Mouse (Mus musculus) thymus, postnatal 4 days (tissue): ENCODE data around the gene Apol6.

Experiments used
- DNase-seq: peaks from one replicate; pipeline ENCODE4 v3.0.0; 2021

Gene Apol6

DNA sequence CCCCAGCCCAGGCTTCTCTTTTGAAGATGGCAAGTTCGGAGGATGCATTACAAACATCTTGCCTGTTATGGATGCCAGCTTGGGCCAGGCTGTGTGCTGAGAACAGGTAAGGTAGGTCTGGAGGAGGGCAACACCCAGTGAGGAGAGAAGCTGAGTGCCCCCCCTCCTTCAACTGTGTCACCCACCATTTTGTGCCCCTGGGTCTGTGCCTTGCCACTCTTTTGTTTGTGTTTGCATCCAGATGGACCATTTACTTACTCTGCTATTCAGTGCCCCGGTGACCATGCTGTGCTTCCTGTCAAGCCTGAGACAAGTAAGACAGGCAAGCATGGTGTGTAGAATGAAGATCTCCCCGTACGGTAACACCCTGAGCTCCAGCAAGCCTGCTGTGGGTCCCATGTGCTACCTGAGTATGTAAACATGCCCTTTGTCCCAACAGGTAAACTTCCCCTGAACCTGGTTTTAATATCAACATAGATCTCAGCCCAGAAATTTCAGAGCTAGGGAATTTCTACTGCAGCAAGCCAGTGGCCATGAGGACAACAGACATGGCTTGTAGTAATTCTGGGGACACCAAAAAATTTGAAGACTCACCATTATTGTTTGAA lies 28.1 kb downstream of the Apol6 start:
- no peak for DNase-seq

DNA sequence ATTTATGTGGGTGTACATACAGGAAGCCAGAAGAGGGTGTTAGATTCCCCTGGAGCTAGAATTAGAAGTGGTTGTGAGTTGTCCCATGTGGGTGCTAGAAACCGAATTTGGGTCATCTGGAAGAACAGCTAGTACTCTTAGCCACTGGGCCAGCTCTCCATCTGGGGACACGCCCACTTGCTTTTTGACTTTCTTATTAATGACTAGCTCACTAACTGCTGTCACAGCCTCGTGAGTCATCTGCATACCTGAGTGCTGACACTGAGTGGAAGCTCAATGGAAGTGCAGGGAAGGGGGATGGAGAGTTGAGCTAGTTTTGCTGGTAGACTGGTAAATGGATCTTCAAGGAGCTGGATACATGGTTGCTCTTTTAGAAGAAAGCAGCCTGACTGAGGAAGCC lies 32.0 kb downstream of the Apol6 start:
- no peak for DNase-seq

DNA sequence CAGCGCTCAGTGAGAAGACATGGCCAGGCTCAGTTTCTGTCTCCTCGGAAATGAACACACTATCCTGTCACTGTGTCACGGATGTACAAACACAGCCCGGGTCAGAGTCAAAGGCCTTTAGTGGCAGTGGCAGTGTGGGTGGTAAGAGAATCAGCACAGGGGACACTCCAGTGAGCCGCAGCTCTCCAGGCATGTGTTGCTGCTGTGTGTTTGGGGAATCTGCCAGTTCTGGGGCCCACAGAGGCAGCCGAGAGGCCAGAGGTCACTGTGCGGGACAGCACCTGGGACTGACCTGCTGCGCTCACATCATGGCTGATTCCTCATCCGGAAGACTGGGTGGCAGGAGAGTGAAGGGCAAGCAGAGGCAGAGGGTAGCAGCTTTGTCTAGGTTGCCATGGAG lies 33.4 kb downstream of the Apol6 start:
- DNase-seq: no peak

DNA sequence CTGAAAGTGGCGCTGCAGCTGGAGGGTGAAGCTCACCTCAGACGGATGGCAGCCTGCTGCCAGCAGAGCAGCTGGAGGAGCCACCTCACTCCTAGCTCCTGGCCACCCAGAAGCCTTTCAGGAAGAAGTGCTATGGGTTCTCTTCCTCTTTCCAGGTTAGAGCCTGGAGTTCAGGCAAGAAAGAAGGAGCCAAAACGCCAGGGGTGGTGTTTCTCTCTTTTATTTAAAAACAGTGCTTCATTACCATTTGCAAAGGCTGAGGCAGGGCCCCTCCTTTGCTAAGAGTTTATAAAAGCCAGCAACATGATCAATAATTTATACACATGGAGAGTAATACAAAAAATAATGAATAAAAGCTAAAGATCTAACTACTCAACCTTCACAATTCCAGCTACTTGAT lies 34.3 kb downstream of the Apol6 start:
- no peak for DNase-seq

DNA sequence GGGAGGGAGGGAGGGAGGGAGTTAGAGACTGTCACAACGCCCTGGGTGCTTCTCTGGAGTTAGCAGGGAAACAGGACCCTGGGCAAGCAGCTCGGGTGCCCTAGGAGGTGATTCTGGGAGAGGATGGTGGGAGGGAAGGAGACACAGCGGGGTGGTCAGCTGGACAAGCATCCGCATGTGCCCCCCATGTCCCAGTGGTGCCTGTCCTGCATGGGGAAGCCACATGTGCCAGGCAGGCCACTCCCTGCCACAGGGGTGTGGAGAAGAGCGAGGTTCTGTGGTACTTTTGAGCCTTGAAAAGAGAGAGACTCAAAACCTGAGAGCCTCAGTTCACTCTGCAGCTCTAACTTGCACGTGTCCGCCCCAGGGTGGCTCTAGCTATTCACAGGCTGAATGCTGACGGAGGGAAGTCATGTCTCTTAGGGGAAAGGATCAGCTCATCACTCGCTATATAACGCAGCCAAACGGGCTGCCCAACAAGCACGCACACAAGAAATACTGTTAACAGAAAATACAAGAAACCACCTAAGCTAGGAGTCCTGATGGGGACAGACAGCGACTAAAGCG lies 34.8 kb downstream of the Apol6 start:
- no peak for DNase-seq

DNA sequence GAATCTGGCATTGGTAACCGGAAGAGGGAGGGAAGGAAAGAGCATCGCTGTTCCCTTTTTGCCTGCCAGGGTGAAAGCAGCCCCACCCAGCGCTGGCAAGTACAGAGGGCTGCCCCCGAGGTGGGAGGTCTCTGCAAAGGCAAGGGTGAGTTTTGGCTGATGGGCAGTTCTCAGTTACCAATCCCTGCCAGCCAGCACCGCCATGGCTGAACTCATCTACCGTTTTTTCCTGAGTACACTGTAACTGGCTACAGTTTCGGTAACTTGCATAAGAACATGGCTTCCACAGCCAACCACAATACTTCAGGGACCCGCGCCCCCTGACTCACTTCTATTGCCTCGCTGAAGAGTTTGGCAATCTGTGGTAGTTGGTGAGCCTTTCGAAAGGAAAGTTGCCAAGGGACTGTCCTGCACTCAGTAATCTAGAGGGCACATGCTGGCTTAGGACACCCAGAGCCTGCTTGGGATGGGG lies 35.4 kb downstream of the Apol6 start:
- DNase-seq: no peak

DNA sequence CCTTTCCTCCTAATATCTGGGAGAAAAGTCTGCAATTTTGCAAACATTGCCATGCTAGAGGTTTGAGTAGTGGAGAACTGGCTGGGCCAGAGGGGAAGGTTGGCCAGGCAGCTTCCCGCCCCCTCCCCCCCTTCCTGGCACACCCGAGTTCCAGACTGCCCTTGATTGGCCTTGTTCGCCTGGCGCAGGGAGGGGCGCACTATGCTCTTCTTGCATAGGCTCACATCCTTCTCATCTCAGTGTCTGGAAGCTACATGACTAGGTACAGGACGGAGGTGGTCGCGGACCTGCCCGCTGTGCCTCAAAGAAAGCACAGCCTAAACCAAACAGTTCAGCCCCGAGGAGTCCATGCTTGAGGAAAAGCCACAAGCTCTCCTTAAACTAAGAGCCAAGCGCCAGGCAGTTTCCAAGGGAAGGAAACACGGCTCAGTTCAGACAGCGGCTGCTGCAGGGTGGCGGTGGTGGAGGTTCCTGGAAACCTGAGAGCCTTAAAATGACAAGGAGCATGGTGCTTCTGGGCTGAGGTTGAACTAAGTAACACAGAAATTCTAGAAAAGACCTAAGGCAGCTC lies 36.2 kb downstream of the Apol6 start:
- no peak for DNase-seq

DNA sequence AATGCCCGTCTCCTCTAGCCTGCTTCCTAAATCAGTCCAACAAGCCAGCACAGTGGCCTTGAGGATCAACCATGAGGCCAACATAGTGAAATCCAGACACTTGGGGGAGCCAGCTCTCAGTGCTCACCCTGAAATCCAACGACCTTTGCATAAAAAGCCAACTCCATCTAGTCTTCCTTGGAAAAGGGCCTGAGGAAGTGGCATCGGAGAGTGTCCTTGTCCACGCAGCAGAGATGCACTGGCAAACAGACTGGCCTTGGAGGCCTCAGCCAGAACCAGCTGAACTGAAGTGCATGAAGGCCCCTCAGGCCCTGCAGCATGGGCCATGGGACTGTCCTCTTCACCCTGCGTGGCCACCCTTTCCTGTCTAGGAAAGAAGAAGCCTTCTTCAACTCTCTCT lies 36.9 kb downstream of the Apol6 start:
- no peak for DNase-seq

DNA sequence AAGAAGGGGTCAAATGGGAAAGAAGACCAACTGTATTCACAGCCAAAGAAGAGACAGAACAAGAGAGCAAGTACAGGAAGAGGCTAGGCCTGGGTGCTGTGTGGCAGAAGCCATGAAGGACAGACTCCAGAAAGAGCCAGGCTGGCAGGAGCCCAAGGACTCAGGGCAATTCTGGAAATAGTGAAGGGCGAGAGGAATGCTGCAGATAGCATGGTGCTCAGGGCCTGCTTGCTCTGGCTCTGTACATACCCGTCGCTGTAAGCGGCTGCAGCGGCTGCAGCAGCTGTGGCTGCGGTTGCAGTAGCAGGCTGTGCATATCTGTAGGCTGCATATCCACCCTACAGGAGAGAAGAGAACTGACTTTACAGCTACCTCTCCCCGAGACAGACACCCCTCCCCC lies 41.3 kb downstream of the Apol6 start:
- DNase-seq: no peak

DNA sequence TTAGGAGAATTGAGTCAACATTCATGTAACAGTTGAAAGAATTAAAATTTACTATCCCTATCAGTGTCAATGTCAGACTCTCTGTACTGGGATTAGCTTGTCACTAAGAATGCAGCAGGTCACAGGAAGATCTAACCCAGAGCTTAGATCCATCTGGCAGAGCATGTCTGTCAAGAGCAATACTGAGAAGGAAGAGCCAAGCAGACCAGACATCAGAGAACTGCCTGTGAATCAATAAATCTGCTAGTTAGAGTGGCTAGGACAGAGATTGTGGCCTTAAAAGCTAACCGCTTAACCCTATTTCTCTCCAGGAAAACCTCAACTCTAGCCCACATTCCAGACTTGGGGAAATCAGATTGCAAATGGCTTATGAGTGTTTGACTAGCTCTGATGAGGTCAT lies 42.0 kb downstream of the Apol6 start:
- DNase-seq: no peak

DNA sequence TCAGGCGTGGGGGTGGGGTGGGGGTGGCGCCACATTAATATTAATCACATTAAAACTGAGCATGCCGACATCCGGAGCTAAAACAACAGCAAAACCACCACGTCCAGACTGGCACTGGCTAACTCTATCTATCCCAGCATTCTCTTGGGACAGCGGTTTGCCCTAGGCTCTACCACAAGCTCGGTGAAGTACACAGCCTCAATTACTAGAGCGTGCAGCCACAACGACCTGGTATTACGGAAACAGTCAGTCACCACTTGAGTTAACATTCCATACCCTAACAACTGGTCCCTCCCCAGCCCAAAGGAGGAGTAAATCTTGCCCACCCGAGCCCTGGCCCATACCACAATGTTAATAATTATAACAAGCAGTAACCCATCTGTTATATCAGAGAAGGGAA lies 44.7 kb downstream of the Apol6 start:
- DNase-seq: no peak

DNA sequence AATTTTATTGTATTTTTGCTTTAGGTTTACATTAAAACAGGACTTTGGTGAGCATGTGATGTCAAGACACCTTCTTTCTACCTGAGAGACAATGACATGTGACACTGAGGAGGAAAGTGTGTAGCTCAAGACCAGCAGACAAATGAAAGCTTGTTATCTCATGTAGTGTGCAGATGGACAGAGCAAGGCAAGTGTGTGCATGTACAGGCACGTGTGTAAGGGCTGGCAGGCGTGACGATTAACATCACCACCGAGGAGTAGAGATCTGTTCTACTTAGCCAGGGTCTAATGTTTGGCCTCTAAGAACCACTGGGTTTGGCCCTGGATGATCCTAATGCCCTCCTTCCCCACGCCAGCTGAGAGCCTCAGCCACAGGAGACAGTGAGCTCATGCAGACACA lies 46.0 kb downstream of the Apol6 start:
- no peak for DNase-seq

DNA sequence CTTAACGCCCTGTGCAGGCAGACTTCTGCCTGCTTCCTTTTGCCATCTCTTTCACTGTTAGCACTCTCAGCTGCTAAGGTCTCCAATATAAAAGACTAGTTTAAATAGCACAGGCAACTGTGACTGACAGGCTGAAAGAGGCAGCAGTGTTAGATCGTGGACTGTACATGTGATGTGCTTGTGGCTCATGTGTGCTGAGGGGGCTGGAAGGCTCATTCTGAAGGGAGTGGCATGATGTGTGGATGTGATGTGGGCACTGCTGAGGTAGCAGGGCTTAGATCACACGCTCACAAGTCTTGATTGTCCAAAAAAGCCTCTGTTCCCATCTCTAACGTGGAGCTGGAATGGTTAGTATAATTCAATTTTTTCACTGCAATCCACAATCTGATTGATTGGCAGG lies 46.9 kb downstream of the Apol6 start:
- no peak for DNase-seq

DNA sequence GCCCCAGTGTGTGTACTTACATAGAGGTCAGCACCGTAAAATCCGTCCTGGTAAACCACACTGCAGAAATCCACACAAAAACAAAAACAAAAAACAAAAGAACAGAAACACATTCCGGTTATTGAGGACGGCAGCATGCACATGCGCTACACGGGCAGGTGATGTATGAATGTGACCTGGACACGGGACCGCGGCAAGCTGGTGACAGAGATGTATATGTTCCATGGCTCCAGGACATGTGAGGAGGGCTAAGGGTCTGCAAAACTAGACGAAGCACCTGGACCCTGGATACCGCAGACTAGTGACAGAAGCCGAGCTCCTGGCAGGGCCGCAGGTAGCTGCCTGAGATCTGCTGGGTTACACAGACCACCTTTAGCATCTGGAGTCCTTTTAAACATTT lies 49.9 kb downstream of the Apol6 start:
- DNase-seq: no peak

DNA sequence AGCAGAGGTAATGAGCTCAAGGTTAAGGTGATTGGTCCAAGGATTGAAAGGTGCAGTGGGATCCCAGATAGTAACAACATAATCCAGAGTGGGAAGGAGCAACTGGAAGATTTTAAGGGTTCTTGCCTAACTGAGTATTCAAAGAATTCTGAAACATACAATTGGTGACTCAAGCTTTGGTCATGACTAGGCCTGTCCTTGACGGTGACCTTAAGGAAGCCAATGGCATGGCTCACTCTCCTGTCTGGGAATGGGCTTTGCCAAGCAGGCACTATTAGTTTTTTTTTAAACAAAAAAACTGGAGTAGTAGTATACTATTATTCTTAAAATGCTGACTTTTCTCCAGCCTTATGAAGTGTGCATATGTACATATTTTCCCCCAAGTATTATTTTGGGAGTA lies 50.7 kb downstream of the Apol6 start:
- DNase-seq: no peak

DNA sequence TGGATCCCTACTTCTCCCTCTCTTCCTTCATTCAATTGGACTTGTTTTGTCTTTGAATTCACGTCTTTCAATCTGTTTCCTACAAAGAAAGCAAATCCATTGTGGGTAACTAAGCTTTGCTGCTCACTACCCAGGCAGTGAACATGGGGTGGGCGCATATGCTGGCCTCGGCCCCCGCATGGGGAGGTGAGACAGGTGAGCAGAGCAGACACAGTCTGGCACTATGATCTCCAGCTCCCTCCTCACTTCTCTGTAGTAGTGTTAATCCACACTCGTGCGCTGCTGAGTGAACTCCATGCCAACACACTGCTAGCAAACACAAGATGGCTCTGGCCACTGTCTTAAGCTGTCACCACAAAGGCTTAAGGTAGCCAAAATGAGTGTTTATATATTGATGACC lies 52.8 kb downstream of the Apol6 start:
- DNase-seq: no peak

DNA sequence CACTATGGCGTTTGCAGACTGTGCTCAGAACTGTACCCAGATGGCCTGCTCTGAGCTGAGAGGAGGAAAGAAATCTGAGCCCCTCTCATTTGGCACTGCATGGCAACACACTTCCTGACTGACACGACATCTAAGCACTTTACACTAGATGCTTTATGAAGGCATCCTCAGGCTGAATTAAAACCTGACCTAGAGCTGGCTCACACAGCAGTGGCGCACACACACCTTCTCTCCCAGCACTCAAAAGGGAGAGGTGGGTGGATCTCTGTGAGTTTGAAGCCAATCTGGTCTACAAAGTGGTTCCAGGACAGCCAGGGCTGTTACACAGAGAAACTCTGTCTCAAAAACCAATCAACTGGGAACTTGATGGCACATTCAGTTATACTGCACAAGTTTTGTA lies 55.2 kb downstream of the Apol6 start:
- no peak for DNase-seq

DNA sequence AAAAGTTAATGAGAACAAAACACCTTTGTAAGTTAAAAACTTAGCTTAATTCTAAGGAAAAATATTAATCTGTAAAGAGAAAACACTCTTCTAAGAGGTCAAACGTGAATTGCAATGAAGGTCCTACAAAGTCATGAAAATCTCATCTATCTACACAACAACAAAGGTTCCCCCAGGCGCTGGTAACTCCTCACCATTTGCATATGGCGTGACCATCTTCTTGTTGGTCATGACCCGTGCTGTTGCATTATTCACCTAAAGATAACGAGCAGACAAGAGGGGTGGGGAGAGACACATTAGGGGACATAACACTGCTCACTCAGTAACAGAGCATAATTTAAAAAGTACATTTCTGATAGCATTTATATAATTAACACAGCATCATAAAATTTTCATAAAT lies 58.2 kb downstream of the Apol6 start:
- no peak for DNase-seq

DNA sequence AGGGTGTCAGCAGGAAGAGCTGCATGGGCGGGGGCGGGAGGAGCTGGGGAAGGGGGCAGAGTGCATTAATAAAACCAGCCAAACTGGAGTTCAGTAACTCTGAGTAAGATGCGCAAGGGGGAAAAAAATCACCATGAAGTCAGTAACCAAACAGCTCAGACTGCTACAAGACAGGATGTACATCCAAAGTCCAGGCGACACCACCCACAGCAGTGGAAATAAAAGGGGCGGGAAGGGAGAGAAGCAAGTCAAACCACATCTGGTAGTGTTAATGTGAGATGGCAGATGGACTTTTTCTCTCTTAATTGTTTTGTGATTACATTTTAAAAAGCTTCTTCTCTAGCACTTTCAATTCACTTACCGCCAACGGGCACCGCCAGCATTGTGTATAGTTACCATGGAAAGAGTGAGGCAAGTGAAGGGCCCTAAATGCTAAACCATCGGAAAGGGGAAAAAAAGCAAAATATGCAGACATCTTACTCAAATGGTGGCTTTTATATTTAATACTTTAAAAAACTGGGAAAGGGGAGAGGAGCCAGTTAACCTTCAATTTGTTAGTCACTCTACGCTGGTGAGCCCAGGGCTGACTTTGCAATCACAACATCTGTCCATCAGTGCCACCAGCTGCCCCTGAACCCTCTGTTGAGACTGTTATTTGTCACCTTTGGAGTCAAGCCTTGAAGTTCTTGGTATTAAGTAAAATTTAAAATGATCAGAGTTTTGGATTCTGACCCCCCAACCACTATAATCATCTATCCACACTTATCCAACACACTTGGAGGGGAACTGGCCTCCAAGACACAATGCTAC lies 60.0 kb downstream of the Apol6 start:
- no peak for DNase-seq

DNA sequence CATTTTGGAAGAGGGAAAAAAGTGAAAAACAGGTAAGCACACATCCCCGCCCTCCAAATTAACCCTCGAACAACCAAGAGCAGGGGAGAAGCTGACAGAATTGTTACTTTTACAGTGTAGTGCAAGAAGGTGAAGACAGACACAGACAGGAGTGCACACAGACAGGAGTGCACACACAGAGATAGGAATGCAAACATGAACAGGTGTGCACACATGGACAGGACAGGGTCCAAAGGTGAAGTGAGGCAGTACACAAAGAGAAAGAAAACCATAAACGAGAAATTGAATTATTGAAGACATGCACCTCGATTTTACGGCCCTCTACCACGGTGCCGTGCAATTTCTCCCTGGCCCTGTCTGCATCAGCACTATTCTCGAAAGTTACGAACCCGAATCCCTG lies 60.7 kb downstream of the Apol6 start:
- DNase-seq: no peak
